Mouse (Mus musculus): ENCODE data around the gene Tmco1.

The Tmco1 gene

GRCm38 (mm10) chr1:167308261-167309054 lies at the start of gene Tmco1:
TSS of gene Tmco1 (plus strand) at chr1:167308378.
- DNase-seq: peak; percentile 98

DNA sequence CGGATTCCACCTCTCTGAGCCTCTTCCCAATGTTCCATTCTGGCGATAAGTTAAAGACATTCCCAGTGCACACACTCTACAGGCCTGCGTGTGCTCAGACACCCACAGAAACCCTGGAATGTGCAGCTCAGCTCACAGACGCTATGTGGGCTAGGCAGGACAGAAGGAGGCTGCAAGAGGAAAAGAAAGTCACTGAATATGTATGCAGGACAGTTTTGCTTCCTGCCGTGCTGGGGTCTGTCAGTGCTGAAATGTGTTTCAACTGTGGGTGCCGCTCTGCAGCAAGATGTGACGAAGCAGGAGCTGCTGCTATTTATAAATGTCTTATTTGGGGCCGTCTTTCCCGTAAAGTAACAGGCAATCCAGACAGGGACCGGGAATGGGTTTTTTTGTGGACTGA lies 48.5 kb upstream of the Tmco1 start:
- DNase-seq: no peak

GRCm38 (mm10) chr1:167261750-167262149 lies 46.4 kb upstream of the Tmco1 start:
- DNase-seq: peak; percentile 52

- DNase-seq: no peak
Observed at GRCm38 (mm10) chr1:167262489-167263041, 45.6 kb upstream of the Tmco1 start.

DNA sequence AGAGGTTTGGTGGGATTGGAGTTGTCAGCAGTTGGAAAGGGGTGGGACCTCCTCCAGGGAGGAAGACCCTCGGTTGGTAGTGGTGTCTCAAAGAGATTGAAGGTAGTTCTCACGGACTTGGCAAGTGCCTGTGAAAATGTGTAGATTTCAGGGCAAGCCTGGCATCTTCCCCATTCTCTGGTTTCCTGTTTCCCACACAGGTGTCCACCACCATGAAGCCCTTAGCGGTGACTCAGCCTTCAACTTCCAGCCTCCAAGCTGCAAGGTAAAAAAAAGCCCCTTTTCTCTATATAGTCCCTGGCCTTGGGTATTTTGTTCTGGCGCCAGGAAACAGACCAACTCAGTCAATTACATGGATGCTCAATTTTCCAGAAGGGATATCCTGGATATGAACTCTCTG lies 42.8 kb upstream of the Tmco1 start:
- no peak for DNase-seq

- no peak for DNase-seq
Observed at GRCm38 (mm10) chr1:167266720-167267119, 41.5 kb upstream of the Tmco1 start.

DNA sequence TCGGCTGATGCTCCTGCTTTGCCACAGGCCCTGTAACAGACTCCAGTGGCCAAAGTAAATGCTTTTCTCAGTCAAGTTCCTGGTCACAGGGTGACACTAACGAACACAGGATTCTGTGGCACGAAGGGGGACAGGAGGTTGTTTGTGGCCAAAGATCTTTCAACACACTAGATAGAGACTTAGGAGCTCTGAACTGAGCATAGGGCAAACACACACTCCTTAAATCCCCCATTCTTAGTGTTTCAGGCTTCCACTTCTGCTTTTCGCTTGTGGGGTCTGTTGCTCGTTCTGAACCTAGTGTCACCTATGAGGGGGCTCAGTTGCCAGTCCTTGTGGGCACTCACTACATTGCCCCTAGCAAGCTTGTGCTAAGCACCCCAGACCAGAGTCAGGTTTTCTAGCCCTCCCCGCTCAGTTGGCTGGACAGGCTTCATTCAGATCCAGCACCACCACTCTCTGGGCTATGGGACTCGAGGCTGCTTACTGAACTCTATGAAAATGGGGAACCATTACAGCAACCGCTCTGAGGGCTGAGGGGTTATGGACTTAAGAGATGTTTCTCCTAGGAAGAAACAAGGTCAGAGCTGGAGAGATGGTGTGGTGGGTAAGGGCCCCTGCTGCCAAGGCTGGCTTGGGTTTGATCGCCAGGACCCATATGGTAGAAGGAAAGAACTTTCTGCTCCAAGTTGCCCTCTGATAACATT lies 39.7 kb upstream of the Tmco1 start:
- no peak for DNase-seq

DNA sequence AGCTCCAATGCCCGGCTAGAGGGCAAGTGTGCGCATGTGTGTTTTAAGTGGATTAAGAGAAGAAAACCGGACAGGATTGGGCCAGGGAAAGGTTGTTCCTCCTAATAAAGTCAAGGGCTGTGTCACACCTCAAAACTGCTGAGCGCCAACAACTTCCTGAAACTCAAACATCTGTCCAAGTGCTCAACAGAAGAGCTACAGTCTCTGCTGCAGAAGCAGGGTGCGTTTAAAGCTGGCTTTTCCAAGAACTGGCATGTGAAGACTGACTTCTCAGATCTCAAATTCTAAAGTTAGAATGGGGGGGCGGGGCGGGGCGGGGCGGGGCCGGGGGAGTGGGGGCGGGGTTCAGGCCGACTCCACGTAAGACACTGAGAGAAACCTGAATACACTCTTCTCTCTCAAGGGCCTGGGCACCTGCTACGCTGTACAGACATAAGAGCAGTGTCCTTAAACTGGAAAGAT lies 38.8 kb upstream of the Tmco1 start:
- no peak for DNase-seq

DNA sequence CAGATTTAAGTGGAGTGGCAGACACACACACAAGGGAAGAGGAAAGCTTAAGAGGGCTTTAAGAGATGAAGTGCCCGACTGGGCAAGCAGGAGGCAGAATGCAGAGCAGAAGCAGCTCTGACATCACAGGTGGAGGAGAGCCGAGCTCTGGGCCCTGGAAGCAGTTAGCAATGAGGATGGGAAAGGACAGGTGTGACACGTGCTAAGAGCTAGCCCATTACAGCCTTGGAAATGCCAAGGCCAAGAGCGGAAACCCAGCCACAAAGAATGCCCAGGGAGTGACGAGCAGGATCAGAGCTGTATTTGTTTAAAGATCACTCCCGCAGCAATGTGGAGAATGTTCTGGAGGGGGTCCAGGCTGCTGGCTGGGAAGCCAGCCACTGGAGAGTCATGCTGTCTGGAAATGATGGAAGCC lies 38.3 kb upstream of the Tmco1 start:
- peak; percentile 72 for DNase-seq

- peak; percentile 73 for DNase-seq
Observed at GRCm38 (mm10) chr1:167270342-167271111, 37.7 kb upstream of the Tmco1 start.

- no peak for DNase-seq
Observed at GRCm38 (mm10) chr1:167271304-167271703, 36.9 kb upstream of the Tmco1 start.

- DNase-seq: no peak
Observed at GRCm38 (mm10) chr1:167271841-167272240, 36.3 kb upstream of the Tmco1 start.

DNA sequence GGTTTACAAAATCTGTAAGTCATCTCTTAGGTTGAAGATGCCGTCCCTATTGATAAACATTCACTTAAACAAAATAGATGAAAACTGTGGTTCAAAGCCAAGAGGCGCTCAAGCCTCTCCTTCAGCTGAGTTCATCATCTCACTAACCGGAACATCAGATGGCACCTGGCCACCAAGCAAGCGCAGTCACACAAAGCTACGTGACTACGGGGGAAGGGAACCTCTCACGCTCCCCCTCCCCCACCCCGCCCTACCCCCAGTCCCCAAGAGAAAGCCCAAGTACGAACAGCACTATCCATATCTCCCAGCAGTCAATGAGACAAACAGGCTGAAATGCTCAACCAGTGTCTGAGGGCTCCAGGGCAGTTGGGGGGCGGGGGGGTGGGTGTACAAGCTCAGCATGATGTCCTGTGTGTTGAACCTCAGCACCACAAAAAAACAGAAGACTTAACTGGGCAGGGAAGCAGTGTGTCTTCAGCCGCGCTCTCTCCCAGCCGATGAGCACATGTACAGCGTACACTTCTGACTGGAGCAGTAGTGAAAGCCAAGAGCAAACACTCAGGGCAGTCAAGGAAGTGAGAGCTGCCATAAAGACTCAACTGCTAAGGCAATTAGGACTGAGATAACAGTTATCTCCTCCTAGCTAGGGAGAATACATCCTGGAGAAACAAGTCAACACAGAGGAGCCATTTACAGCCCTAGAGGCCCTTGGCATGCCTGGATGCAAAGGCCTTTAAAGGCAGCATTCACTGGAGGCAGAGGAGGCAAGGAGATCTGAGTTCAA lies 34.6 kb upstream of the Tmco1 start:
- DNase-seq: no peak

- DNase-seq: no peak
Observed at GRCm38 (mm10) chr1:167274646-167275390, 33.4 kb upstream of the Tmco1 start.

GRCm38 (mm10) chr1:167278395-167278794 lies 29.8 kb upstream of the Tmco1 start:
- DNase-seq: no peak

- no peak for DNase-seq
Observed at GRCm38 (mm10) chr1:167279160-167279715, 28.9 kb upstream of the Tmco1 start.

- DNase-seq: no peak
Observed at GRCm38 (mm10) chr1:167280061-167280460, 28.1 kb upstream of the Tmco1 start.

- no peak for DNase-seq
Observed at GRCm38 (mm10) chr1:167282112-167282511, 26.1 kb upstream of the Tmco1 start.

GRCm38 (mm10) chr1:167282768-167283167 lies 25.4 kb upstream of the Tmco1 start:
- DNase-seq: no peak

DNA sequence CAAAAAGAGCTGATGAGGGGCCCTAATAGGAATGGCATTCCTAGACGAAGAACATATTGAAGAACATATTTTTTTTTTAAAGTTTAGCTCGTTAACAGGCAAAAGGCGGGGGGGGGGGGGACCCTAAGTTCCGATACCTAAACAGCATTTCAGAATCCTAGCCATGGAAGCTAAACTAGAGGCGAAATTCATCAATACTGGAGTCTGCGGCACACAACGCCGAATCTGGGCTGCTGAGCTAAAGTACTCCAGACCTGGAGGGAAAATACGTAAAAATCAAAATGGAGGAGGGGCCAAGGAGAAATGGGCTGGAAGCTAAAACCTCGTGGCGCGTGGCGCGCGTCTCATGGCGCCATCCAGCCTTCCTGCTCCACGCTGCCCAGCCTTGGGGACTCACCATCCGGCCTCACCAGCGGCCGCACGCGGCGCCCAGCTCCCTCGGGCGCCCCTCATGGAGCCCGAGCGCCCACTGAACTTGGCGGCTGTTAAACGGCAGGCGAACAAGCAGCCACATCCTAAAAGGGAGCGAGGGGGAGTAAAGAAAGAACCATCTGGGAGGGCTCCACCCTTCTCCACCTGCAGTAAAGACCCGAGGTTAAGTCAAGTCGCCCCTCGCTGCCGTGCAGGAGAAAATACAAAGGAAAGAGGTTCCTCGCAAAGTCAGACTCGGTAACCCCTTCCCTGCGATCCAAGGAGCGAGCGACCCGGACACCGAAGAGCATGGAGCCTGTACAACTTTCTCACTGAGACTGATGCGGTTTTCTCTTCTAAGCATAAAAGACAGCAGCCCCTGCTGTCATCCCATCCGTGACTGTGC lies 24.5 kb upstream of the Tmco1 start:
- DNase-seq: no peak
